Mouse (Mus musculus): ENCODE measurements around the gene Acadvl. TPM values are rescaled to one million over a fixed set of nuclear protein-coding genes. Genes with fewer than 3 reads are reported as not detected.
A peak's percentile ranks its signal among the peaks of the same experiment; 100 is the strongest.

Acadvl gene
- total RNA-seq (2021) = 10 to 100 TPM; 54.9 to 63.7 TPM
- long read RNA-seq, experiment 1, transcript Acadvl-202 (20 exons, 2,168 nt) = major isoform, 44 of 63 reads
- long read RNA-seq, experiment 1, partial matches to known transcripts = 4 of 63 reads
- long read RNA-seq, experiment 1, other reads (novel, unspliced or antisense) = 14 of 63 reads
- long read RNA-seq, experiment 2, transcript Acadvl-202 (20 exons, 2,168 nt) = major isoform, 47 of 69 reads
- long read RNA-seq, experiment 2, partial matches to known transcripts = 5 of 69 reads
- long read RNA-seq, experiment 2, other reads (novel, unspliced or antisense) = 15 of 69 reads

DNA sequence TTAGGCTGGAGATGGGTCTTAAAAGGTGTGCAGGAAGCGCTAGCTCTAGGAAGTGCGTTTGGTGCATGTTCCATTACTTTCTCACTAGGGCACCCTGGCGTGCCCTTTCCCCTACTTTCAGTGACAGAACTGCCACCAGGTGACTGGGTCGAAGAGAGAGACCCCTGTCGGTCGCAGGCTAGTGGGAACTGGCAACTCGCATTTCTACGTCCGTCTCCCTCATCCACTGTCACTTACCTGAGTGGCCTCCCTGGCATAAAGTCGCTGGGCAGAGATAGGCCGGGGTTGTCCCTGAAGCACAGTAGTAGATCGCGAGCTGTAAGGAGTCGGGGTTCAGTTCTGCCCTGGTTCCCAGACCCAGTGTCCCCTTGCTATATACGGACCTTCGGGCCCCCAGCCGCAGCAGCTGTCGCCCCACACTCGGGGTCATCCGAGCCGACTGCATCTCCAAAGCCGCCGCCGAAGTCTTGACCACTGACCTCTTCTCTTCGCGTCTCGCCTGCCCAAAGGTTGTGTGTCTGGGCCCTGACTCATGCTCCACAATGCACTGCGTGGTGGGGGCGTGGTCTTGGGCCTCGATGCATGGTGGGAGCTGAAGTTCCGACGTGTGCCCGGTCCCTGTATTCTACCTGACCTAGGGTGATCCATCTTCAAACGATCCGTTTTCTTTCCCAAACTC lies at the start of gene Acadvl:
Acadvl (minus strand) TSS at position 532 of the 679 bp plus-strand sequence.
- Histone ChIP-seq H3K27ac (peak within 1 kb of the TSS; percentile 94), H3K4me3 (peak within 1 kb of the TSS; percentile 76)
- TF ChIP-seq CTCF (conservative IDR thresholded peaks at IDR 0.05) = peak; percentile 67

DNA sequence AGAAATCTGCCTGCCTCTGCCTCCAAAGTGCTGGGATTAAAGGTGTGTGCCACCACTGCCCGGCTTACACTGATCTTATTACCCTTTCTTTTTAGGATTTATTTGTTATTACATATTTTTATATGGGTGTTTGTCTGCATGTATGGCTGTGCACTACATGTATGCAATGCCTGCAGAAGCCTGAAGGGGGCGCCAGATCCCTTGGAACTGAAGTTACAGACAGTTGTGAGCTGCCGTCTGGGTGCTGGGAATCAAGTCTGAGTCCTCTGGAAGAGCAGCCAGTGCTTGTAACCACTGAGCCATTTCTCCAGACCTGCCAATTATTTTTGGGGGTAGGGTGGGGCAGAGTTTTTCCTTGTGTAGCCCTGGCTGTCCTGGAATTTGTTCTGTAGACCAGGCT lies 47.8 kb upstream of the Acadvl start:
- peak; percentile 46 for TF ChIP-seq CTCF (conservative IDR thresholded peaks at IDR 0.05)
- no peak overlapping the region for H3K27ac ChIP-seq
- no peak for DNase-seq (ENCODE audit: low spot score in 2 of 2)
- H3K4me3 ChIP-seq = no peak overlapping the region

More for the DNA sequence above, at the start of gene Acadvl:
- peak; percentile 89 to 91 for DNase-seq (ENCODE audit: low spot score in 2 of 2)

DNA sequence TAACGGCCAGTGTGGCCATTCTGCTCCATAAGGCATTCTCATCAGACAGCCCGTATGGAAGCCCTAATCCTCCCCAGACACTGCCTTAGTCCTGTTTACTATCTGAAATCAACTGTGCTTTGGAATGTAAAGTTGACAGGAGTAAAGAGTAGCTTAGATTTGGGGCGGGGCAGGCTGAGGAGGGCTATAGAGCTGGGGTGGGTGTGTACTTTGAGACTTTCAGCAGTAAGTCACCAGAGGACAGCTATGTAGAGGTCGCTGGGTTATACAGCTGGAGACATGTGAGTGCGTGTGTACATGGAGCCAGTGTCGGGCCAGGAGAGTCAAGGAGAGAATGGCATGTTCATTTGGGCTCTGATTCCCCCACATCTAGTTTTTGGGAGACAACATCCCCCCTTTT lies 44.7 kb upstream of the Acadvl start:
- TF ChIP-seq CTCF (conservative IDR thresholded peaks at IDR 0.05) = no peak
- no peak for DNase-seq (ENCODE audit: low spot score in 2 of 2)
- H3K27ac ChIP-seq = no peak overlapping the region
- H3K4me3 ChIP-seq = no peak overlapping the region

DNA sequence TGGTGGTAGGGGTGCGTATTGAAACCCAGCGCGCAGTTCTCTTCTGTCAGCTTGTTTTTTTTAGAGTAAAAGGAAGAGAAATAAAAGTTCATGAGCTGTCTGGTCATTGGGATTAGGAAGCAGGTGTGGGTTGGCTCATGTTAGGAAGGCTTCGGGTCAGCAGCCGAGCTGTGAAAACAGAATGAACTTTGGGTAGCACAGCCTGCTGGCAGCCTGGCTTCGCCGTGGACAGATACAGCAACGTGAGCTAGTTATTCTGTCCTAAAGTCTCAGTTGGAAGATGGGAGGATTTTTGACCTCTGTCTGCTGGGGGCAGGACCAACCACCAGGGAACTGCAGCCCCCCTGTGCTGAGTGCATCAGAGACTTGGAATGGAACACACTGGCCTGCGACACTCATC lies 42.6 kb upstream of the Acadvl start:
- TF ChIP-seq CTCF (conservative IDR thresholded peaks at IDR 0.05) = no peak
- no peak overlapping the region for H3K4me3 ChIP-seq

DNA sequence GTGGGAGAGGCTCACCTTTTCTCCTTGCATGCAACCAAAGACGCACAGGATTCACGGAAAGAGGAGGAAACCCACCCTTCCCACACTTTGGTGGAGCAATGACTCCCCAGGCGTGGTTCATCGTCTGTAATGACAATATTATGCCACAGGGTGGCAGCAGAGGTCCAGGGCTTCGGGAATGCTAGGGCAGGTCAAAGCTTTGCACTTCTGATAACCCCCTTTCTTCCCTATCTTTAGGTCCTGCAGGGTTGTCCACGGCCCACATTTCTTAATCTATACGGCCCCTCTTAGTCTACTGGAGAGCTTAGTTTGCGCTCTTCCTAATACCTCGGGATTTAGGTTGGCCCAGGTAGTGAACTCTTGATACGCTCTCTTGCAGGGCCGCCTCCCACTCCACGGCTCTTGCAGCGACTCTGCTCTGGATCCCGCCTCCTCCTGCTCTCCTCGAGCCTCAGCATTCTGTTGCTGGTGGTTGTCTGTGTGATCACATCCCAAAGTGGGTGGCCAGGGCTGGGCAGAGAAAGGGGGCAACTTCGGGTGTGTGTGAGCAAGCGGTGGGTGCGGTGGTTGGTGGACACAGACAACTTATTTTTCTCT lies 40.5 kb upstream of the Acadvl start:
- TF ChIP-seq CTCF (conservative IDR thresholded peaks at IDR 0.05) = peak; percentile 92
- H3K4me3 ChIP-seq = peak overlapping the region; percentile 20; the same call in 1 of the 2 replicates

More for the DNA sequence above, 42.6 kb upstream of the Acadvl start:
- H3K27ac ChIP-seq = no peak overlapping the region
- DNase-seq (ENCODE audit: low spot score in 2 of 2) = no peak

DNA sequence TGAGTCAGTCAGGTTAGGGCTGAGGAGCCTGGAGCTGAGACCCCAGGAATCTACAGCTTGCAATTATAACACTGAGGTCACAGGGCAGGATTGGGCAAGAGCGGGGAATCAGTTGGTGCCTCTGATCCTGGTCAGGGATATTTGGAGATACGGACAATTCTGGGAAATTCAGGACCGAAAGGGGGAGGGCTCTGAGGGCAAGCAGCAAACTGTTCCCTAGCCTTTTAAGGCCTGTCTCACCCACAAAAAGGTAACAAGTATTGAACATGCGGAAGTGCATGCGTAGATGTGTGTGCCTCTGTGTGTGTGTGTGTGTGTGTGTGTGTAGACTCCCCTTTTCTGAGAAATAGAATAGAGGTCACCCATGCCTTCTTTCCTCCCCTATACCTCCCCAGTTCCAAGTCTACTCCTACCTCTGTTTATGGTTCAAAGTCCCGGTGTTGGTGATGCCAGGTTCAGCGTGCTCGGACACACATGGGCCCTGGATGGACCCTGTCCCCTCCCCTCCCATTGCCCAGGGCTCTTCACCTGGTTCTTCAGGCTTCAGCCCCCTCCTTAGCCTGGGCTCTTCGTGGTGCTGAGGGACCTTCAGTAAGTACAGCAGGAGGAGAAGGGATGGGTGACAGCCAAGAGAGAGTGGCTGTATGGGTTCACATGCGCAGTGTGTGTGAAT lies 38.8 kb upstream of the Acadvl start, which contains the start of gene Asgr1:
Asgr1 (plus strand) TSS at position 188 of the 673 bp plus-strand sequence.
- H3K4me3 ChIP-seq = no peak within 1 kb of the TSS
- H3K27ac ChIP-seq = no peak within 1 kb of the TSS
- no peak for DNase-seq (ENCODE audit: low spot score in 2 of 2)
- TF ChIP-seq CTCF (conservative IDR thresholded peaks at IDR 0.05) = no peak

More for the DNA sequence above, 40.5 kb upstream of the Acadvl start:
- no peak overlapping the region for H3K27ac ChIP-seq
- DNase-seq (ENCODE audit: low spot score in 2 of 2) = peak in 1 of 2 experiments; percentile 83

DNA sequence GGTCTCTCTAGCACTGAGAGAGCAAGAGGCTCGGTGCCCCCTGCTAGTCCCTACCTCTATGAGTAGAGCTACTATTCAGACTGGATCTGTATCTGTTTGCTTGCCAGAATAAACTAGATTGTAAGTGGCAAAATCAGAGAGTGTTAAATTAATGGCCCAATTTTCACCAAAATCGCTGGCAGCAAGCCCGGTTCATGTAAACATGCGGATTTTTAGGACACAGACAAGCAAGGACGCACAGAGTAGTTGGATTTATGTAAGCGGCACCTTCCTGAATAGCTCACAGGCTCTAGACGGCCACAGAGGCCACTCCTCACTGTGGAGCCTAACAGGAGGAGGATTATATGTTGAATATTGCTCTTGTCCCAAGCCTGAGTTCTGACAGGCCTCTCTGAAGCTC lies 37.9 kb upstream of the Acadvl start:
- Histone ChIP-seq H3K4me3 (no peak overlapping the region), H3K27ac (no peak overlapping the region)
- DNase-seq (ENCODE audit: low spot score in 2 of 2) = no peak
- no peak for TF ChIP-seq CTCF (conservative IDR thresholded peaks at IDR 0.05)

DNA sequence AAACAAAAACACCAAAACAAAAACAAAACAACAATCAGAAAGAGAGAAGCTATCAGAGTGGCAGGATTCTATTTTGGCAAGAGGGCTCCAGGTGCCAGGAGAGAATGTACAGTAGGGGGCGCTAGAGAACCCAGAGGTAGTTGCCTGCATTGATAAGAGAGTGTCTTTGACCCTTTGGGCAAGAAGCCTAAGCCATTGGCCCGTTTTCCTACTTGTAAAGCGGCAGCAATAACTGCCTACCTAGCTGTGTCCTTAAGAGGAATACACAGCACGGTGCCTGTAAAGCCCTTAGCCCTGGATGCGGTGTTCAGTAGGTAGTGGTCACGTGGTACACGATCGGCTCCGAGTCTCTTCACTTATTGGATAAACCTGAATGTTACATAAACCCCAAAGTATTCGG lies 34.6 kb upstream of the Acadvl start:
- no peak for DNase-seq (ENCODE audit: low spot score in 2 of 2)
- peak; percentile 76 for TF ChIP-seq CTCF (conservative IDR thresholded peaks at IDR 0.05)
- Histone ChIP-seq H3K4me3 (no peak overlapping the region), H3K27ac (no peak overlapping the region)

DNA sequence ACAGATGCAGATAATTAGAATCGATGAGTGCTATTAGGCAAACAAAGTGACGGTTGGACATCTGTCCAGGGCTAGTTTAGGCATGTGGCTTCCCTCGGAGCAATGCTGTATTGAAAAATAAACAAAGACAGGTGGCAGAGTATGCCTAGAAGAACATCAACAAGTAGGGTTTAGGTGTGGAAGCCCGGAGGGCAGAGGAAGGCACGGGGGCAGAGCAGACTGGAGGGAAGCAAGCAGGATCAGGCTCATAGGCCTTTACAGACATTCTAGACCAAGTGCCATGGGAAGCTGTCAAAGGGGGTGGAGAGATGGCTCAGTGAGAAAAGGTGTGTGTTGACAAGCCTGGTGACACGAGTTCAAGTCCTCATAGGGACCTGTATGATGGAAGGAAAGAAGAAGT lies 34.2 kb upstream of the Acadvl start:
- no peak for DNase-seq (ENCODE audit: low spot score in 2 of 2)
- no peak for TF ChIP-seq CTCF (conservative IDR thresholded peaks at IDR 0.05)
- H3K4me3 ChIP-seq = no peak overlapping the region
- no peak overlapping the region for H3K27ac ChIP-seq

DNA sequence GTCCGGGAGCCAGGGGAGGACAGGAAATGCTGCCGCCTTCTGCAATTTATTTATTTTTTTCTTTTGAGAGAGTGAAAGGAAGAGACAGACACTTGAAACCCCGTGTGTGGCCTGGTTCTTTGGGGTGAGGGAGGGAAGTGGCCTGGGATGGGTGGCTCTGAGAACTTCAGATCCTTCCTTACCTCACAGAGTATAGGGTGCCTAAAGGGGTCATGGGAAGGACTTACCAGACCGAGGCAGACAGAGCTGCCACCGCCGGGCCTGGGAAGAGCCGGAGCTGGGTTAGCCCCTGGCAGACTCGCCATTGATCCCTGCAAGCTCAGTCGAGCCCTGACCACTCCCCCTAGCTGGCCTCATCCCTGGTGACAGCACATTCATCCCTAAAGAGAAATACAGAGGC lies 30.2 kb upstream of the Acadvl start:
- Histone ChIP-seq H3K27ac (no peak overlapping the region), H3K4me3 (no peak overlapping the region)
- DNase-seq (ENCODE audit: low spot score in 2 of 2) = no peak
- no peak for TF ChIP-seq CTCF (conservative IDR thresholded peaks at IDR 0.05)

DNA sequence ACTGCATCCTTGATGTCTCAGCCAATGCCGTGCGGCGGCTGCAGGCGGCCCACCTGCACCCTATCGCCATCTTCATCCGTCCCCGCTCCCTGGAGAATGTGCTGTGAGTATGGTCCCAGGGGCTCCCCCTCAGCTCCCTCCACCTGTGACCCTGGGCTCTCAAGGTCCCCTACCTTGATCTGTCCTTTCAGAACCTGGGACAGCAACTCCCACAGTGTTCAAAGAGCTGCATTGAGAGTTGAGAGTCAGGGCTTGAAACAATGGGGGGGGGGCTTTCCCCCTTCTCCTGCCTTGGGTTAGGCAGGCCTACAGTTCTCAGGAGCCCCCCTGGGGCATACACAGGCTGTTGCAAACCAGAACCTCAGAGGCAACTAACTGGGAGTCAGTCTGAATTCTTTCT lies 28.5 kb upstream of the Acadvl start:
- H3K4me3 ChIP-seq = no peak overlapping the region
- H3K27ac ChIP-seq = no peak overlapping the region; the same call in 1 of the 2 replicates
- DNase-seq (ENCODE audit: low spot score in 2 of 2) = no peak
- TF ChIP-seq CTCF (conservative IDR thresholded peaks at IDR 0.05) = no peak

DNA sequence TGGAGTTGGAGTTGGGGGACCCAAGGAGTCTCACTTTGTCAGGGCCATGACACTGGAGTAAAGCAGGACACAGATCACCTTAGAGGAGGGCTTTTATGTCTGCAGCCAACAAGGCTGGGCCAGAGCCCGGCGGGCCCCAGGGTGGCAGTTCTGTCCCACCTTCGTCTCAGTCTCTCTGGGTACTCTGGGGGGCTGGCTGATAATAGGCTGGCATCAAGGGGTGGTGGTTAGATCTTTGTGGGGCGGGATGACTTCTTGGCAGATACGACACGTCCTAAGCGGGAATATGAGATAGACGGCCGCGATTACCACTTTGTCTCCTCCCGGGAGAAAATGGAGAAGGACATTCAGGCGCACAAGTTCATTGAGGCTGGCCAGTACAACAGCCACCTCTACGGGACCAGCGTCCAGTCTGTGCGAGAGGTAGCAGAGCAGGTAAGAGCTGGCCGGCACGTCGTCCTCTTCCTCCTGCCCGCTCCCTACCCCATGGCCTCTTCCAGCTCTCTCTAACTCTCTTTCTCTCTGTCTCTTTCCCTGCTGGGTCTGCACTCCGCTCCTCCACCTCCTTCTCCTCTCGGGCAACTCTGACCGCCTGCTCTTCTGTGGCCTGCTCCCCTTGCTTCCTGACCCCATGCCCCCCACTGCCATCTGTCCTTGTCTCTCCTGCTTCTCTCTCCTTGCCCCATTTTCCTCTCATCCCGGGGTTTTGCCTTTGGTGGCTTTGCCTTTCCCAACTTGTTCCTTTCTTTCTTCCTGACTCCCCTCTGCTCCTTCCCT lies 27.3 kb upstream of the Acadvl start:
- no peak for DNase-seq (ENCODE audit: low spot score in 2 of 2)
- no peak for TF ChIP-seq CTCF (conservative IDR thresholded peaks at IDR 0.05)
- peak overlapping the region; percentile 59; the same call in 1 of the 2 replicates for H3K27ac ChIP-seq
- H3K4me3 ChIP-seq = no peak overlapping the region
